Mouse (Mus musculus): ENCODE data around the gene Gm49391.
"Not testable (repeated sequence)": the region's sequence is repeated elsewhere in the genome, so short reads cannot be mapped to it uniquely, and the experiment has no call there.

DNA sequence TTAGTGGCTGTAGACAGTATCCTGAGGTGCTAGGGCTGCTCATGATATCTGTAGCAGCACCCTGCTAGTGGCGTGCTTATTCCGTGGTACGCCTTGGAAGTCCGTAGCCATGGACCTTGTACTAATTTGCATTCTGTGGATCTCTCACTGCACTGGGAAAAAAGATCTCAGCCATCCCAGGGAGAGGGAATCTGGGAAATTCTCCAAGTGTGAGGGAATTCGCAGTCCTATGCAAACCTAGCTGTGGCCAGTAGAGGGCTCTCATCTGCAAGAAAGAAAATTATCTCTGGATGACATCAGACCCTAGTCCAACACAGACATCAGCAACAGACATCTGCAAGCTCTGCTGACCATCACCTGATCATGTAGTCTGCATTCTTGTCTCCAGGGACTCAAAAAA lies 27.6 kb upstream of the Gm49391 start:
- TF ChIP-seq CTCF (IDR thresholded peaks at IDR 0.05; ENCODE audit: insufficient read depth, low read length); POLR2A (IDR thresholded peaks at IDR 0.05; ENCODE audit: borderline replicate concordance, extremely low read depth, low read depth, low read length): not testable (repeated sequence)
